Mouse (Mus musculus) testis, adult 10 weeks (tissue): ENCODE measurements around the gene Bsg. TPM values are rescaled to one million over a fixed set of nuclear protein-coding genes. Genes with fewer than 3 reads are reported as not detected.

Experiments
- polyA plus RNA-seq: library from polyadenylated mRNA; stranded (reverse); fragments of 350-450 nt; fragmentation: Illumina TruSeq; extraction: RNeasy Lipid Tissue Mini Kit (QIAGEN cat#74804); gene quantifications from one replicate; pipeline ENCODE4 v1.2.3, GENCODE M21; 2014; ENCODE audit warnings: low read depth, low replicate concordance

Gene Bsg
- polyA plus RNA-seq, result 293 TPM

GRCm38 (mm10) chr10:79704065-79704969 lies at the start of gene Bsg:
TSS of gene Bsg (plus strand) at chr10:79704491.

GRCm38 (mm10) chr10:79664131-79664665 lies 40.1 kb upstream of the Bsg start, which contains the start of gene Madcam1:
TSS of gene Madcam1 (plus strand) at chr10:79664559.

GRCm38 (mm10) chr10:79668771-79669575 lies 35.3 kb upstream of the Bsg start, which contains the start of gene Tpgs1:
TSS of gene Tpgs1 (plus strand) at chr10:79669369.

GRCm38 (mm10) chr10:79681591-79682245 lies 22.6 kb upstream of the Bsg start, which contains the start of gene Cdc34:
TSS of gene Cdc34 (plus strand) at chr10:79682195.

GRCm38 (mm10) chr10:79688720-79689119 lies 15.6 kb upstream of the Bsg start, which contains the start of gene Gzmm:
TSS of gene Gzmm (plus strand) at chr10:79689020.

GRCm38 (mm10) chr10:79716254-79716987 lies 12.1 kb downstream of the Bsg start, which contains the start of gene Hcn2:
TSS of gene Hcn2 (plus strand) at chr10:79716634.

GRCm38 (mm10) chr10:79745898-79746773 lies 41.8 kb downstream of the Bsg start, which contains the start of gene Polrmt:
TSS of gene Polrmt (minus strand) at chr10:79746581.

GRCm38 (mm10) chr10:79754856-79755516 lies 50.7 kb downstream of the Bsg start, which contains the start of gene Fgf22:
TSS of gene Fgf22 (plus strand) at chr10:79755076.

Other genes starting within 250 kb of the Bsg start
- not detected for gene Vmn2r83, start 235.8 kb upstream of the Bsg start, polyA plus RNA-seq
- not detected for gene Plpp2, start 170.7 kb upstream of the Bsg start, polyA plus RNA-seq
- gene Mier2, start 149.3 kb upstream of the Bsg start, polyA plus RNA-seq, result 0.15 TPM
- gene Theg, start 117.2 kb upstream of the Bsg start, polyA plus RNA-seq, result 19.5 TPM
- gene C2cd4c, start 90.5 kb upstream of the Bsg start, polyA plus RNA-seq, result 0.07 TPM
- 1.9 TPM for gene Shc2, start 66.6 kb upstream of the Bsg start, polyA plus RNA-seq
- not detected for gene Odf3l2, start 58.8 kb upstream of the Bsg start, polyA plus RNA-seq
- gene Madcam1, start 39.9 kb upstream of the Bsg start, polyA plus RNA-seq, result not detected
- not detected for gene Tpgs1, start 35.1 kb upstream of the Bsg start, polyA plus RNA-seq
- 11.0 TPM for gene Cdc34, start 22.3 kb upstream of the Bsg start, polyA plus RNA-seq
- not detected for gene Gzmm, start 15.5 kb upstream of the Bsg start, polyA plus RNA-seq
- gene Hcn2, start 12.1 kb downstream of the Bsg start, polyA plus RNA-seq, result not detected
- gene Polrmt, start 42.1 kb downstream of the Bsg start, polyA plus RNA-seq, result 0.70 TPM
- not detected for gene Fgf22, start 50.6 kb downstream of the Bsg start, polyA plus RNA-seq
- gene Rnf126, start 62.5 kb downstream of the Bsg start, polyA plus RNA-seq, result 6.6 TPM
- 3.6 TPM for gene Fstl3, start 72.8 kb downstream of the Bsg start, polyA plus RNA-seq
- not detected for gene Prss57, start 86.5 kb downstream of the Bsg start, polyA plus RNA-seq
- 0.38 TPM for gene Palm, start 89.1 kb downstream of the Bsg start, polyA plus RNA-seq
- not detected for gene Misp, start 116.5 kb downstream of the Bsg start, polyA plus RNA-seq
- 40.2 TPM for gene Ptbp1, start 149.9 kb downstream of the Bsg start, polyA plus RNA-seq
- not detected for gene Prtn3, start 170.0 kb downstream of the Bsg start, polyA plus RNA-seq
- gene Plppr3, start 170.1 kb downstream of the Bsg start, polyA plus RNA-seq, result not detected
- gene Elane, start 181.8 kb downstream of the Bsg start, polyA plus RNA-seq, result not detected
- gene Cfd, start 186.4 kb downstream of the Bsg start, polyA plus RNA-seq, result not detected
- 0.87 TPM for gene Med16, start 204.4 kb downstream of the Bsg start, polyA plus RNA-seq
- not detected for gene Gm26602, start 206.4 kb downstream of the Bsg start, polyA plus RNA-seq
- gene Kiss1r, start 212.5 kb downstream of the Bsg start, polyA plus RNA-seq, result not detected
- gene R3hdm4, start 216.7 kb downstream of the Bsg start, polyA plus RNA-seq, result 1.1 TPM
- 1.3 TPM for gene Arid3a, start 222.6 kb downstream of the Bsg start, polyA plus RNA-seq